Mouse (Mus musculus) kidney, adult 11 months (tissue): ENCODE results near the gene Zcwpw1.

Experiments
- DNase-seq: peaks from one replicate; pipeline ENCODE4 v3.0.0; 2022

Zcwpw1 gene

GRCm38 (mm10) chr5:137756106-137756505 is 31.5 kb upstream of the Zcwpw1 start:
- DNase-seq: peak; percentile 4

- peak; percentile 87 for DNase-seq
These were observed 30.5 kb upstream of the Zcwpw1 start for GRCm38 (mm10) chr5:137756882-137757661.

- peak; percentile 43 for DNase-seq
These were observed 29.7 kb upstream of the Zcwpw1 start for GRCm38 (mm10) chr5:137757887-137758286.

DNA sequence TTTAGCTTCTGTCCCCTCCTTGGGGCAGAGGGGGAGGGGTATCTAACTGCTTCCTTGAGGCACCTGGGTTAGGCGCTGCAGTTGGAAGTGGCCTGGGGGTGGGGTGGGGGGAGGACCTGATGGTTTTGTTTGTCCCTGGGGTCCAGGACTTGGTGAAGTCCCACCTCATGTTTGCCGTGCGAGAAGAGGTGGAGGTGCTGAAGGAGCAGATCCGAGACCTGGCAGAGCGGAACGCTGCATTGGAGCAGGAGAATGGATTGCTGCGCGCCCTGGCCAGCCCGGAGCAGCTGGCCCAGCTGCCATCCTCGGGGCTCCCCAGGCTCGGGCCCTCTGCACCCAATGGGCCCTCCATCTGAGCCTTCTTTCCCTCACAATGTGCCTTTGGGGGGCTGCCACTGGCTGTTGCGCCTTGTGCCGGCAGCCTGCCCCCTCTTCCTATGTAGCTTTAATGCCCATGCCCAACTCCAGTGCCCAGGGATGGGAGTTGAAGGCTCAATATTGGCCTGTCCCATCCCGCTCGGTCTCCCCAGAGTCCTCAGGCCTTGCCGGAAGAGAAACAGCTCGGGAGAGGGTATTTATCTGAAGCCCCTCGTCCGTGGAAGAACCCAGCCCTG is 28.6 kb upstream of the Zcwpw1 start:
- DNase-seq: peak; percentile 6

- peak; percentile 92 for DNase-seq
These were observed 27.6 kb upstream of the Zcwpw1 start for GRCm38 (mm10) chr5:137759971-137760412.

GRCm38 (mm10) chr5:137764609-137765340 is 22.8 kb upstream of the Zcwpw1 start:
- DNase-seq: peak; percentile 5

DNA sequence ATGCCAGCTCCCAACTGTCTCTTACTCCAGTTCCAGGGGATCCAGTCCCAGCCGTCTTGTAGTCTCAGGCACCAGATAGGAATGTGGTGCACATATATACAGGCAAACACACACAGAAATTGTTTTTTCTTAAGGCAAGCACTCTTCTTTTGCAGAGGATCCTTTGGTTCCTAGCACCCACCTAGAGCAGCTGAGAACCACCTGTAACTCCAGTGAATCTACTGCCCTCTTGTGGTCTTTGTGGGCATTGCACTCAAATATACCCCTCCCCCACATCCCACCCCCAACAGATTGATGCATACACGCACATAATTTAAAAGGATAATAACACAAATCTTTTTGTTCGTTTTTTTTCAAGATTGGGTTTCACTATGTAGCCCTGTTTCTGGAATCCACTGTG is 21.3 kb upstream of the Zcwpw1 start:
- no peak for DNase-seq

- DNase-seq: no peak
These were observed 19.1 kb upstream of the Zcwpw1 start for GRCm38 (mm10) chr5:137768475-137768874.

DNA sequence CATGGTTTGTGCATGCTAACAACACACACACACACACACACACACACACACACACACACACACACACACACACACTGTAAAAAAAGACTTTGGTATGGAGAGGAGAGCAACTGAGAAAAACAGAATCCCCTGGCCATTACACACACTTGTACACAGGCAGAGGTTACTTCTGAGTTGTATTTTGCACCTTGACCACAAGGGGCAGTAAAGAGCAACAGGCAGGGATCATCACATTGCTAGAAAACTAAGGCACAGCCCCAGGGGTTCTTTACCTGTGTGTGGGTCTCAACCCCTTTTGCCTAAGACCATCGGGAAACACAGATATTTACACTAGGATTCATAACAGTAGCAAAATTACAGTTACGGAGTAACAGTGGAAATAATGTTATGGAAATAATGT is 16.9 kb upstream of the Zcwpw1 start:
- DNase-seq: peak; percentile 9

DNA sequence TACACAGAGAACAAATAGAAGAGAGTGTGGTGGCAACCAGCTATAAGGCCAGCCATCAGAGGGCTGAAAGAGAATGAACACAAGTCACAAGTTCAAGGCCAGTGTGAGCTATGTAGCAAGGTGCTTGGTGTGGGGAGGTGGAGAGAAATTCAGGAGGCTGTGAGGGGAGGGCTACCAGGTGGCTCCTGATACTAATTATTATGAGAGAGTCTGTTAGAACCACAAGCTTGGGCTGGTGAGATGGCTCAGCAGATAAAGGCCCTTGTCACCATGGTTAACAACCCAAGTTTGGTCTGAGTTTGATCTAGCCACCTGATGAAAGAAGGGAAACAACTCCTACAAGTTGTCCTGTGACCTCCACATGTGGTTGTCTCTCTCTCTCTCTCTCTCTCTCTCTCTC is 14.8 kb upstream of the Zcwpw1 start:
- DNase-seq: no peak

DNA sequence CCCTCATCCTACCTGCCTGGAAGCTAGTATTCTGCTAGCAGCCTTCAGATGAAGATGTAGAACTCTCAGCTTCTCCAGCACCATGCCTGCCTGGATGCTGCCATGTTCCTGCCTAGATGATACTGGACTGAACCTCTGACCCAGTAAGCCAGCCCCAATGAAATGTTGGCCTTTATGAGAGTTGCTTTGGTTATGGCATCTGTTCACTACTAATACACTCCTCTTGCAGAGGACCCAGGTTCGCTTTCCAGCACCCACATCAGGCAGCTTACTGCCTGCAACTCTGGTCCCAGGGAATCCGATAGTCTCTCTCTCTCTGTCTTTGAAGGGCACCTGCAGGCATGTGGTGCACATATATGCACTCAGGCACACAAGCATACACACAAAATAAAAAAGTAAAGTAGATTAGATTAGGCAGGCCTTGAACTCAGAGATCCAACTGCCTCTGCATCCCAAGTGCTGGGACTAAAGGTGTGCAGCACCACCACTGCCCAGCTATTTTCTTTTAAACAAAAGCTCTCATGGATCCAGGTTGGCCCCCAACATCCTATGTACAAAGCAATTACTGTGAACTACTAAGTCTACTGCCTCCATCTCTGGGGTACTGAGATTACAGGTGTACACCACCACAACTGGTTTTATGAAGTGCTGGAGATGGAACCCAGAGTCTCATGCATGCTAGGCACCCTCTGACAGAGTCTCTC is 11.9 kb upstream of the Zcwpw1 start:
- no peak for DNase-seq

DNA sequence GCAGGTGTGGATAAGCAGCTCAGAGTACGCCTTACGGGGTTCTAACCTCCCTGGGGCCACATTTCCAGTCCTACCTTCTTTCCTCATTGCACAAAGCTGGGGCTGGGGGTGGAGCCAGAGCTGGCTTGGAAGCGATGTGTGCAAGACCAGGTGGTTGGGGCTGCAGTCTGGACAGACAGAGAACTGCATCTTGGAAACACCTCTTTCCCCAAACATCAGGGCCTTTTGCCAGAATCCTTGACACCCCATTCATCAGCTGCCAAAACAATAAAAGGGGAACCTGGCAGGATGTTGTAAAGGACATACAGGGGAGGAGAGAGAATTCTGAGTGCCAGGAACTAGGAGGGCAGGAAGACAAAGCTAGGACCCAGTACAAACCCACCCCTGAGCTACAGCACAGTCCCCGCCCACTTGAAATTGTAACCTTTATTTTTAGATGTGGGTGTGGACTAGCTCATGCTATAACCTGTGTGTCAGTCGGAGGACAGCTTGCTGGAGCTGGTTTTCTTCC is 11.1 kb upstream of the Zcwpw1 start:
- DNase-seq: peak; percentile 74

DNA sequence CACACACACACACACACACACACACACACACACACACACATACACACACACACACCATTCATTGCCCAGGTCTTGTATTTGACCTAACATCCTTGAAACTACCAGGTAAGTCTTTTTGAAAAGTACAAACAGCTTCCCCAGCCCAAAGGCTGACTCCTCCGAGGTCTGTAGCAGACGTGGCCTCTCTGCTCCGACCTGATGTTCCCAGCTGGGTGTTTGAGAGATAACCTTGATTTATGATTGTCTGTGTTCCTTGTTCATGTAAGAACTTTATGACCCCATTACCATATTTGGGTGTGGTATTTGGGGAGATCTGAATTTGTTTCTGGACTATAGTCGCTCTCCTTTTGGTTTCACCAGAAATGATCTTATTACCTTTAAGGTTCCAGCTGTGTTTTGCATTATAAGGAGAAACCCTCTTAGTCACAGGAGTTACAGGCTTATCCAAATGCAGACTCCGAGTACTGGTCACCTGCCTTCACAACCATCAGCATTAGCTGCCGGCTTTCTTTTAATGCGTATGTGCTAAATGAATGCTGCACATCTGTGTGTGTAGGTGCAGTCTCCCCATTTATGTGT is 10.2 kb upstream of the Zcwpw1 start:
- DNase-seq: no peak

GRCm38 (mm10) chr5:137778635-137779034 is 9.0 kb upstream of the Zcwpw1 start, which contains the start of gene Ppp1r35:
Ppp1r35 (plus strand) TSS chr5:137778849.
- DNase-seq: peak; percentile 96

GRCm38 (mm10) chr5:137779053-137779933 is 8.3 kb upstream of the Zcwpw1 start:
- DNase-seq: peak; percentile 37

- no peak for DNase-seq
These were observed 5.9 kb upstream of the Zcwpw1 start for GRCm38 (mm10) chr5:137781661-137782060.

- DNase-seq: peak; percentile 19
These were observed 4.6 kb upstream of the Zcwpw1 start for GRCm38 (mm10) chr5:137782776-137783522.

- DNase-seq: no peak
These were observed 3.6 kb upstream of the Zcwpw1 start for GRCm38 (mm10) chr5:137783901-137784540.

DNA sequence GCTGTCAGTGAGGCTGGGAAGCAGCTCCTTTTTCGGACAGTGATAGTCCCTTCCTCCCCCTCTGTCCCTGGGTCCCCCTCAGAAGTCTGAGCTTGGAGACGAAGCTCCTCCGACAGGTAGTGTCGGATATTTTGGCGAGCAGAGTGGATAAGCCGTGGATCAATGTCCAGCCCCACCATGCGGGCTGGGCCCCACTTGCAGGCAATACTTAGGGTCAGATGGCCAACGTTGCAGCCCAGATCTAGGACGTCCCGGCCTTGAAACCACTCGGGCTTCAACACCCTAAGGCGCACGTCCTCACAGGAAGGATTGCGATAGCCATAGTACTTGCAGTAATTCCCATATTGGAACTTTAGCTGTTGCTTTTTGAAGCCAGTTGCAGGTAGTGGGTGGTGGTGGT is 3.1 kb upstream of the Zcwpw1 start:
- DNase-seq: peak; percentile 37
